Mouse (Mus musculus): ENCODE data around the gene Gli1.

Gli1 gene

GRCm38 (mm10) chr10:127341891-127342639 lies at the start of gene Gli1:
Gene Gli1 (minus strand): TSS chr10:127341974.
- peak; percentile 85 to 91 for DNase-seq

- DNase-seq, result no peak
These were observed 40.0 kb upstream of the Gli1 start for GRCm38 (mm10) chr10:127381743-127382134.

- DNase-seq, result peak; percentile 58 to 67
These were observed 39.3 kb upstream of the Gli1 start for GRCm38 (mm10) chr10:127380767-127381742.

GRCm38 (mm10) chr10:127380251-127380691 lies 38.5 kb upstream of the Gli1 start, which contains the start of gene R3hdm2:
Gene R3hdm2 (plus strand): TSS chr10:127380327.
- peak; percentile 94 to 98 for DNase-seq

- DNase-seq, result no peak
These were observed 37.9 kb upstream of the Gli1 start for GRCm38 (mm10) chr10:127379654-127380053.

- DNase-seq, result no peak
These were observed 35.9 kb upstream of the Gli1 start for GRCm38 (mm10) chr10:127377700-127378099.

GRCm38 (mm10) chr10:127371023-127371422 lies 29.2 kb upstream of the Gli1 start:
- no peak for DNase-seq

- DNase-seq, result no peak
These were observed 28.4 kb upstream of the Gli1 start, which contains the start of gene Inhbc for GRCm38 (mm10) chr10:127369834-127370820. Gene Inhbc (minus strand): TSS chr10:127370431.

GRCm38 (mm10) chr10:127368273-127368672 lies 26.5 kb upstream of the Gli1 start:
- no peak for DNase-seq

GRCm38 (mm10) chr10:127367116-127367515 lies 25.3 kb upstream of the Gli1 start:
- DNase-seq, result no peak

GRCm38 (mm10) chr10:127360714-127361113 lies 18.9 kb upstream of the Gli1 start:
- DNase-seq, result no peak

- DNase-seq, result no peak
These were observed 13.6 kb upstream of the Gli1 start for GRCm38 (mm10) chr10:127355336-127355735.

- peak; percentile 56 to 68 for DNase-seq
These were observed 12.4 kb upstream of the Gli1 start, which contains the start of gene Inhbe for GRCm38 (mm10) chr10:127353909-127354895. Gene Inhbe (minus strand): TSS chr10:127354411.

- no peak for DNase-seq
These were observed 11.0 kb upstream of the Gli1 start for GRCm38 (mm10) chr10:127352766-127353165.

GRCm38 (mm10) chr10:127352187-127352586 lies 10.4 kb upstream of the Gli1 start:
- DNase-seq, result no peak

GRCm38 (mm10) chr10:127351719-127352118 lies 9.9 kb upstream of the Gli1 start:
- no peak for DNase-seq

- no peak for DNase-seq
These were observed 9.5 kb upstream of the Gli1 start for GRCm38 (mm10) chr10:127351285-127351595.

GRCm38 (mm10) chr10:127350594-127351284 lies 9.0 kb upstream of the Gli1 start:
- DNase-seq, result peak; percentile 80 to 89

GRCm38 (mm10) chr10:127349810-127350209 lies 8.0 kb upstream of the Gli1 start:
- DNase-seq, result no peak

- DNase-seq, result no peak
These were observed 7.2 kb upstream of the Gli1 start for GRCm38 (mm10) chr10:127348957-127349356.

Data from cerebellum, postnatal 25 days (tissue).